Mouse (Mus musculus): ENCODE data around the gene Olfr804. TPM values are rescaled to one million over a fixed set of nuclear protein-coding genes. Genes with fewer than 3 reads are reported as not detected.

Olfr804 gene
- total RNA-seq (2021): not detected
- long read RNA-seq, experiment 1: 0 reads
- long read RNA-seq, experiment 2: 0 reads

GRCm38 (mm10) chr10:129702910-129703309, at the start of gene Olfr804:
TSS of gene Olfr804 (plus strand) at chr10:129703210.
- no peak for DNase-seq (ENCODE audit: low spot score in 2 of 2)

- DNase-seq (ENCODE audit: low spot score in 2 of 2): no peak
Measured at GRCm38 (mm10) chr10:129657394-129657793, 45.6 kb upstream of the Olfr804 start, which contains the start of gene Olfr800. TSS of gene Olfr800 (plus strand) at chr10:129657694.

GRCm38 (mm10) chr10:129673765-129674164, 29.2 kb upstream of the Olfr804 start, which contains the start of gene Olfr801:
TSS of gene Olfr801 (minus strand) at chr10:129673865.
- no peak for DNase-seq (ENCODE audit: low spot score in 2 of 2)

- no peak for DNase-seq (ENCODE audit: low spot score in 2 of 2)
Measured at GRCm38 (mm10) chr10:129688069-129688468, 14.9 kb upstream of the Olfr804 start, which contains the start of gene Olfr802. TSS of gene Olfr802 (minus strand) at chr10:129688169.

GRCm38 (mm10) chr10:129694186-129694585, 8.8 kb upstream of the Olfr804 start, which contains the start of gene Olfr803:
TSS of gene Olfr803 (minus strand) at chr10:129694286.
- DNase-seq (ENCODE audit: low spot score in 2 of 2): no peak

- DNase-seq (ENCODE audit: low spot score in 2 of 2): no peak
Measured at GRCm38 (mm10) chr10:129729275-129729674, 26.3 kb downstream of the Olfr804 start, which contains the start of gene Olfr805. TSS of gene Olfr805 (minus strand) at chr10:129729375.

GRCm38 (mm10) chr10:129741821-129742220, 38.8 kb downstream of the Olfr804 start, which contains the start of gene Olfr806:
TSS of gene Olfr806 (minus strand) at chr10:129741921.
- no peak for DNase-seq (ENCODE audit: low spot score in 2 of 2)

GRCm38 (mm10) chr10:129757693-129758092, 54.7 kb downstream of the Olfr804 start, which contains the start of gene Olfr807:
TSS of gene Olfr807 (minus strand) at chr10:129757793.
- DNase-seq (ENCODE audit: low spot score in 2 of 2): no peak

Small RNA genes lying within 50 kb of the gene (microRNA-seq; reads per million reads assigned to microRNA genes)
- gene Gm24485: not detected

Other genes with a start within 250 kb of the Olfr804 start
- not detected for gene Olfr787, start 241.3 kb upstream of the Olfr804 start, total RNA-seq (2021)
- gene Olfr788, start 232.2 kb upstream of the Olfr804 start, total RNA-seq (2021): not detected
- gene Olfr789, start 218.5 kb upstream of the Olfr804 start, total RNA-seq (2021): not detected
- gene Olfr790, start 204.7 kb upstream of the Olfr804 start, total RNA-seq (2021): not detected
- gene Olfr791, start 181.4 kb upstream of the Olfr804 start, total RNA-seq (2021): not detected
- not detected for gene Olfr792, start 164.0 kb upstream of the Olfr804 start, total RNA-seq (2021)
- not detected for gene Olfr794, start 135.6 kb upstream of the Olfr804 start, total RNA-seq (2021)
- gene Olfr796, start 90.6 kb upstream of the Olfr804 start, total RNA-seq (2021): not detected
- gene Olfr798, start 75.3 kb upstream of the Olfr804 start, total RNA-seq (2021): not detected
- gene Olfr799, start 65.7 kb upstream of the Olfr804 start, total RNA-seq (2021): not detected
- not detected for gene Olfr800, start 45.5 kb upstream of the Olfr804 start, total RNA-seq (2021)
- gene Olfr801, start 29.3 kb upstream of the Olfr804 start, total RNA-seq (2021): not detected
- not detected for gene Olfr802, start 15.0 kb upstream of the Olfr804 start, total RNA-seq (2021)
- gene Olfr803, start 8.9 kb upstream of the Olfr804 start, total RNA-seq (2021): not detected
- gene Olfr805, start 26.2 kb downstream of the Olfr804 start, total RNA-seq (2021): not detected
- gene Olfr806, start 38.7 kb downstream of the Olfr804 start, total RNA-seq (2021): not detected
- not detected for gene Olfr807, start 54.6 kb downstream of the Olfr804 start, total RNA-seq (2021)
- gene Olfr808, start 62.3 kb downstream of the Olfr804 start, total RNA-seq (2021): not detected
- gene Olfr809, start 71.4 kb downstream of the Olfr804 start, total RNA-seq (2021): not detected
- not detected for gene Olfr810, start 91.7 kb downstream of the Olfr804 start, total RNA-seq (2021)
- not detected for gene Olfr811, start 101.2 kb downstream of the Olfr804 start, total RNA-seq (2021)
- not detected for gene Olfr812, start 142.9 kb downstream of the Olfr804 start, total RNA-seq (2021)
- not detected for gene Olfr813, start 152.2 kb downstream of the Olfr804 start, total RNA-seq (2021)
- gene Olfr814, start 176.6 kb downstream of the Olfr804 start, total RNA-seq (2021): not detected
- not detected for gene Olfr815, start 202.7 kb downstream of the Olfr804 start, total RNA-seq (2021)
- not detected for gene Olfr816, start 212.4 kb downstream of the Olfr804 start, total RNA-seq (2021)
- not detected for gene Olfr818, start 245.9 kb downstream of the Olfr804 start, total RNA-seq (2021)